Mouse (Mus musculus): ENCODE results near the gene Fam169b. TPM values are rescaled to one million over a fixed set of nuclear protein-coding genes. Genes with fewer than 3 reads are reported as not detected.

Gene Fam169b
- polyA plus RNA-seq, 1 experiment from 2014 or later = 0.43 TPM

- ATAC-seq (replicated peaks; ENCODE audit: low FRiP score, low TSS enrichment, low read depth) = no peak
- Histone ChIP-seq H3K27ac (ENCODE audit: low read depth) (no peak overlapping the region), H3K4me1 (replicated peaks; ENCODE audit: control insufficient read depth, insufficient read depth, low read length) (no peaks in the 10 kb centered on the region), H3K36me3 (ENCODE audit: control insufficient read depth, insufficient read depth, low read length) (no peaks in the 10 kb centered on the region), H3K9ac (ENCODE audit: low read length) (no peak overlapping the region), H3K9me3 (ENCODE audit: control insufficient read depth, low read length) (no peaks in the 10 kb centered on the region), H3K4me2 (ENCODE audit: low read length) (no peak overlapping the region), H3K4me3 (ENCODE audit: low read depth, low read length) (no peak overlapping the region), H3K27me3 (replicated peaks; ENCODE audit: control insufficient read depth, insufficient read depth, low read length) (peaks cover 1% of the 10 kb centered on the region; the same call in 1 of the 2 replicates)
- WGBS = 78% methylated on average over 9 of the region's 9 CpGs
- no peak for DNase-seq (ENCODE audit: low spot score)
These were observed 92.1 kb downstream of the Fam169b start for GRCm38 (mm10) chr7:68365711-68366110.

GRCm38 (mm10) chr7:68368948-68369347 is 95.3 kb downstream of the Fam169b start:
- Histone ChIP-seq H3K9me3 (ENCODE audit: control insufficient read depth, low read length) (no peaks in the 10 kb centered on the region), H3K4me1 (replicated peaks; ENCODE audit: control insufficient read depth, insufficient read depth, low read length) (no peaks in the 10 kb centered on the region), H3K27me3 (replicated peaks; ENCODE audit: control insufficient read depth, insufficient read depth, low read length) (peaks cover 18% of the 10 kb centered on the region), H3K4me3 (ENCODE audit: low read depth, low read length) (no peak overlapping the region), H3K27ac (ENCODE audit: low read depth) (no peak overlapping the region), H3K4me2 (ENCODE audit: low read length) (no peak overlapping the region), H3K9ac (ENCODE audit: low read length) (no peak overlapping the region), H3K36me3 (ENCODE audit: control insufficient read depth, insufficient read depth, low read length) (no peaks in the 10 kb centered on the region)
- ATAC-seq (replicated peaks; ENCODE audit: low FRiP score, low TSS enrichment, low read depth) (no peak), DNase-seq (ENCODE audit: low spot score) (no peak)
- WGBS = 87% methylated on average over 12 of the region's 12 CpGs

- ATAC-seq (replicated peaks; ENCODE audit: low FRiP score, low TSS enrichment, low read depth) = peak; percentile 49; the same call in 1 of the 2 replicates
- 1% methylated on average over 13 of the region's 13 CpGs for WGBS
- Histone ChIP-seq H3K27me3 (replicated peaks; ENCODE audit: control insufficient read depth, insufficient read depth, low read length) (peaks cover 18% of the 10 kb centered on the region), H3K4me2 (ENCODE audit: low read length) (peak overlapping the region; percentile 46), H3K4me1 (replicated peaks; ENCODE audit: control insufficient read depth, insufficient read depth, low read length) (no peaks in the 10 kb centered on the region), H3K4me3 (ENCODE audit: low read depth, low read length) (peak overlapping the region; percentile 24; the same call in 1 of the 2 replicates), H3K36me3 (ENCODE audit: control insufficient read depth, insufficient read depth, low read length) (no peaks in the 10 kb centered on the region), H3K9me3 (ENCODE audit: control insufficient read depth, low read length) (no peaks in the 10 kb centered on the region), H3K27ac (ENCODE audit: low read depth) (no peak overlapping the region), H3K9ac (ENCODE audit: low read length) (no peak overlapping the region)
- DNase-seq (ENCODE audit: low spot score) = peak; percentile 98
These were observed 96.1 kb downstream of the Fam169b start for GRCm38 (mm10) chr7:68369694-68370093.

GRCm38 (mm10) chr7:68374109-68374857 is 100.6 kb downstream of the Fam169b start:
- ATAC-seq (replicated peaks; ENCODE audit: low FRiP score, low TSS enrichment, low read depth) (0 out of 2 replicates have a peak, but pooled peaks have one; percentile 22), DNase-seq (ENCODE audit: low spot score) (peak; percentile 95)
- H3K36me3 ChIP-seq (ENCODE audit: control insufficient read depth, insufficient read depth, low read length) = no peaks in the 10 kb centered on the region
- H3K27ac ChIP-seq (ENCODE audit: low read depth) = no peak overlapping the region
- WGBS = 17% methylated on average over 16 of the region's 16 CpGs
- no peaks in the 10 kb centered on the region for H3K4me1 ChIP-seq (replicated peaks; ENCODE audit: control insufficient read depth, insufficient read depth, low read length)
- peak overlapping the region; percentile 17 for H3K4me3 ChIP-seq (ENCODE audit: low read depth, low read length)
- H3K9me3 ChIP-seq (ENCODE audit: control insufficient read depth, low read length) = no peaks in the 10 kb centered on the region
- no peak overlapping the region for H3K9ac ChIP-seq (ENCODE audit: low read length)
- H3K4me2 ChIP-seq (ENCODE audit: low read length) = peak overlapping the region; percentile 48
- peaks cover 18% of the 10 kb centered on the region for H3K27me3 ChIP-seq (replicated peaks; ENCODE audit: control insufficient read depth, insufficient read depth, low read length)

- Histone ChIP-seq H3K4me2 (ENCODE audit: low read length) (no peak overlapping the region), H3K9ac (ENCODE audit: low read length) (no peak overlapping the region), H3K4me1 (replicated peaks; ENCODE audit: control insufficient read depth, insufficient read depth, low read length) (no peaks in the 10 kb centered on the region), H3K36me3 (ENCODE audit: control insufficient read depth, insufficient read depth, low read length) (no peaks in the 10 kb centered on the region), H3K9me3 (ENCODE audit: control insufficient read depth, low read length) (no peaks in the 10 kb centered on the region), H3K27ac (ENCODE audit: low read depth) (no peak overlapping the region), H3K27me3 (replicated peaks; ENCODE audit: control insufficient read depth, insufficient read depth, low read length) (no peaks in the 10 kb centered on the region), H3K4me3 (ENCODE audit: low read depth, low read length) (no peak overlapping the region)
- ATAC-seq (replicated peaks; ENCODE audit: low FRiP score, low TSS enrichment, low read depth) = no peak
- DNase-seq (ENCODE audit: low spot score) = peak; percentile 54
- WGBS = 17% methylated on average over 9 of the region's 9 CpGs
These were observed 108.5 kb downstream of the Fam169b start for GRCm38 (mm10) chr7:68382187-68382586.

- ATAC-seq (replicated peaks; ENCODE audit: low FRiP score, low TSS enrichment, low read depth) = no peak
- WGBS = 70% methylated on average over 3 of the region's 3 CpGs
- Histone ChIP-seq H3K9ac (ENCODE audit: low read length) (no peak overlapping the region), H3K4me1 (replicated peaks; ENCODE audit: control insufficient read depth, insufficient read depth, low read length) (no peaks in the 10 kb centered on the region), H3K9me3 (ENCODE audit: control insufficient read depth, low read length) (no peaks in the 10 kb centered on the region), H3K4me2 (ENCODE audit: low read length) (no peak overlapping the region), H3K36me3 (ENCODE audit: control insufficient read depth, insufficient read depth, low read length) (no peaks in the 10 kb centered on the region), H3K4me3 (ENCODE audit: low read depth, low read length) (no peak overlapping the region), H3K27ac (ENCODE audit: low read depth) (no peak overlapping the region), H3K27me3 (replicated peaks; ENCODE audit: control insufficient read depth, insufficient read depth, low read length) (no peaks in the 10 kb centered on the region)
- DNase-seq (ENCODE audit: low spot score) = no peak
These were observed 113.1 kb downstream of the Fam169b start for GRCm38 (mm10) chr7:68386767-68387166.

GRCm38 (mm10) chr7:68395707-68396333 is 122.2 kb downstream of the Fam169b start:
- H3K36me3 ChIP-seq (ENCODE audit: control insufficient read depth, insufficient read depth, low read length) = no peaks in the 10 kb centered on the region
- no peaks in the 10 kb centered on the region for H3K9me3 ChIP-seq (ENCODE audit: control insufficient read depth, low read length)
- no peak overlapping the region for H3K4me2 ChIP-seq (ENCODE audit: low read length)
- H3K27ac ChIP-seq (ENCODE audit: low read depth) = no peak overlapping the region
- ATAC-seq (replicated peaks; ENCODE audit: low FRiP score, low TSS enrichment, low read depth) (no peak), DNase-seq (ENCODE audit: low spot score) (no peak)
- H3K4me3 ChIP-seq (ENCODE audit: low read depth, low read length) = no peak overlapping the region
- H3K4me1 ChIP-seq (replicated peaks; ENCODE audit: control insufficient read depth, insufficient read depth, low read length) = no peaks in the 10 kb centered on the region
- H3K27me3 ChIP-seq (replicated peaks; ENCODE audit: control insufficient read depth, insufficient read depth, low read length) = no peaks in the 10 kb centered on the region
- H3K9ac ChIP-seq (ENCODE audit: low read length) = no peak overlapping the region
- WGBS = 71% methylated on average over 6 of the region's 6 CpGs

- no peak for DNase-seq (ENCODE audit: low spot score)
These were observed 126.9 kb downstream of the Fam169b start for GRCm38 (mm10) chr7:68400516-68400915.

More at GRCm38 (mm10) chr7:68400516-68400915, 126.9 kb downstream of the Fam169b start:
- no peak overlapping the region for H3K4me3 ChIP-seq (ENCODE audit: low read depth, low read length)
- no peaks in the 10 kb centered on the region for H3K4me1 ChIP-seq (replicated peaks; ENCODE audit: control insufficient read depth, insufficient read depth, low read length)
- no peak for ATAC-seq (replicated peaks; ENCODE audit: low FRiP score, low TSS enrichment, low read depth)
- H3K9ac ChIP-seq (ENCODE audit: low read length) = no peak overlapping the region
- H3K36me3 ChIP-seq (ENCODE audit: control insufficient read depth, insufficient read depth, low read length) = no peaks in the 10 kb centered on the region
- WGBS = 89% methylated on average over 7 of the region's 7 CpGs
- H3K27me3 ChIP-seq (replicated peaks; ENCODE audit: control insufficient read depth, insufficient read depth, low read length) = no peaks in the 10 kb centered on the region
- no peak overlapping the region for H3K27ac ChIP-seq (ENCODE audit: low read depth)
- no peaks in the 10 kb centered on the region for H3K9me3 ChIP-seq (ENCODE audit: control insufficient read depth, low read length)
- H3K4me2 ChIP-seq (ENCODE audit: low read length) = no peak overlapping the region
